Mouse (Mus musculus): Measurements from ENCODE around the gene Gm13276. TPM values are rescaled to one million over a fixed set of nuclear protein-coding genes. Genes with fewer than 3 reads are reported as not detected.
"Not testable (repeated sequence)": the region's sequence is repeated elsewhere in the genome, so short reads cannot be mapped to it uniquely, and the experiment has no call there.

The Gm13276 gene
- polyA plus RNA-seq, 1 experiment from 2014 or later = not detected

GRCm38 (mm10) chr4:88760431-88760830 lies 25.1 kb upstream of the Gm13276 start:
- not testable (repeated sequence) for H3K9me3 ChIP-seq; H3K27me3 ChIP-seq (ENCODE audit: poor library complexity, severe bottlenecking); H3K36me3 ChIP-seq (replicated peaks)
- Histone ChIP-seq H3K4me3 (peak overlapping the region; percentile 44), H3K4me1 (peaks cover 10% of the 10 kb centered on the region), H3K27ac (peak overlapping the region; percentile 66; the same call in 1 of the 2 replicates)
- WGBS = under 1% methylated on average over 27 of the region's 28 CpGs
- DNase-seq (ENCODE audit: extremely low spot score, low spot score) = peak; percentile 64

- WGBS = 75% methylated on average over 6 of the region's 8 CpGs
- not testable (repeated sequence) for H3K36me3 ChIP-seq (replicated peaks); H3K4me1 ChIP-seq; H3K4me3 ChIP-seq; DNase-seq (ENCODE audit: extremely low spot score, low spot score); H3K27ac ChIP-seq; H3K27me3 ChIP-seq (ENCODE audit: poor library complexity, severe bottlenecking); H3K9me3 ChIP-seq
These were observed 23.7 kb upstream of the Gm13276 start for GRCm38 (mm10) chr4:88761776-88762175.

GRCm38 (mm10) chr4:88762341-88762740 lies 23.2 kb upstream of the Gm13276 start:
- 54% methylated on average over 9 of the region's 9 CpGs for WGBS

GRCm38 (mm10) chr4:88763384-88764018 lies 22.0 kb upstream of the Gm13276 start:
- peak overlapping the region; percentile 45 for H3K4me3 ChIP-seq
- not testable (repeated sequence) for H3K4me1 ChIP-seq; H3K9me3 ChIP-seq; H3K27ac ChIP-seq; H3K27me3 ChIP-seq (ENCODE audit: poor library complexity, severe bottlenecking); H3K36me3 ChIP-seq (replicated peaks)
- WGBS = 2% methylated on average over 40 of the region's 42 CpGs
- peak; percentile 63 for DNase-seq (ENCODE audit: extremely low spot score, low spot score)

More at GRCm38 (mm10) chr4:88762341-88762740, 23.2 kb upstream of the Gm13276 start:
- not testable (repeated sequence) for H3K27me3 ChIP-seq (ENCODE audit: poor library complexity, severe bottlenecking); H3K27ac ChIP-seq; H3K4me1 ChIP-seq; H3K4me3 ChIP-seq; DNase-seq (ENCODE audit: extremely low spot score, low spot score); H3K36me3 ChIP-seq (replicated peaks); H3K9me3 ChIP-seq

- H3K27me3 ChIP-seq (ENCODE audit: poor library complexity, severe bottlenecking); H3K36me3 ChIP-seq (replicated peaks); H3K27ac ChIP-seq; H3K9me3 ChIP-seq; DNase-seq (ENCODE audit: extremely low spot score, low spot score); H3K4me3 ChIP-seq; H3K4me1 ChIP-seq: not testable (repeated sequence)
- no CpG with 5 or more reads among the region's 32 CpGs for WGBS
These were observed 12.0 kb upstream of the Gm13276 start, which contains the start of gene Gm13290 for GRCm38 (mm10) chr4:88773534-88773933. TSS of gene Gm13290 (plus strand) at chr4:88773834.

GRCm38 (mm10) chr4:88776622-88777021 lies 8.9 kb upstream of the Gm13276 start, which contains the start of gene Gm13289:
TSS of gene Gm13289 (plus strand) at chr4:88776922.
- H3K36me3 ChIP-seq (replicated peaks) = not testable (repeated sequence)

GRCm38 (mm10) chr4:88779550-88779949 lies 6.0 kb upstream of the Gm13276 start, which contains the start of gene Gm13272:
TSS of gene Gm13272 (plus strand) at chr4:88779850.
- WGBS = no CpG with 5 or more reads among the region's 29 CpGs
- not testable (repeated sequence) for H3K27me3 ChIP-seq (ENCODE audit: poor library complexity, severe bottlenecking); H3K36me3 ChIP-seq (replicated peaks); H3K4me1 ChIP-seq; H3K4me3 ChIP-seq; H3K27ac ChIP-seq; DNase-seq (ENCODE audit: extremely low spot score, low spot score); H3K9me3 ChIP-seq

More at GRCm38 (mm10) chr4:88776622-88777021, 8.9 kb upstream of the Gm13276 start, which contains the start of gene Gm13289:
- DNase-seq (ENCODE audit: extremely low spot score, low spot score); H3K27me3 ChIP-seq (ENCODE audit: poor library complexity, severe bottlenecking); H3K9me3 ChIP-seq; H3K4me3 ChIP-seq; H3K27ac ChIP-seq; H3K4me1 ChIP-seq: not testable (repeated sequence)
- no CpG with 5 or more reads among the region's 29 CpGs for WGBS

GRCm38 (mm10) chr4:88780320-88780719 lies 5.2 kb upstream of the Gm13276 start:
- H3K27ac ChIP-seq; H3K4me3 ChIP-seq; H3K9me3 ChIP-seq; H3K27me3 ChIP-seq (ENCODE audit: poor library complexity, severe bottlenecking); H3K4me1 ChIP-seq; DNase-seq (ENCODE audit: extremely low spot score, low spot score); H3K36me3 ChIP-seq (replicated peaks): not testable (repeated sequence)
- WGBS = 43% methylated on average over 16 of the region's 18 CpGs

GRCm38 (mm10) chr4:88781831-88782230 lies 3.7 kb upstream of the Gm13276 start, which contains the start of gene Ifnz:
TSS of gene Ifnz (plus strand) at chr4:88782131.
- not testable (repeated sequence) for H3K9me3 ChIP-seq; H3K4me1 ChIP-seq; H3K27me3 ChIP-seq (ENCODE audit: poor library complexity, severe bottlenecking); H3K27ac ChIP-seq; DNase-seq (ENCODE audit: extremely low spot score, low spot score); H3K36me3 ChIP-seq (replicated peaks)
- 17% methylated on average over 5 of the region's 7 CpGs for WGBS
- peak within 1 kb of the TSS; percentile 33; the same call in 1 of the 2 replicates for H3K4me3 ChIP-seq

- H3K36me3 ChIP-seq (replicated peaks); DNase-seq (ENCODE audit: extremely low spot score, low spot score); H3K4me1 ChIP-seq; H3K27me3 ChIP-seq (ENCODE audit: poor library complexity, severe bottlenecking); H3K27ac ChIP-seq; H3K9me3 ChIP-seq: not testable (repeated sequence)
- WGBS = 0% methylated on average over 4 of the region's 31 CpGs
- H3K4me3 ChIP-seq = peak overlapping the region; percentile 33; the same call in 1 of the 2 replicates
These were observed 3.2 kb upstream of the Gm13276 start for GRCm38 (mm10) chr4:88782335-88782734.

GRCm38 (mm10) chr4:88788402-88788801 lies 2.9 kb downstream of the Gm13276 start, which contains the start of gene Gm13277:
TSS of gene Gm13277 (plus strand) at chr4:88788632.
- not testable (repeated sequence) for H3K27me3 ChIP-seq (ENCODE audit: poor library complexity, severe bottlenecking); DNase-seq (ENCODE audit: extremely low spot score, low spot score); H3K4me3 ChIP-seq; H3K27ac ChIP-seq; H3K9me3 ChIP-seq; H3K4me1 ChIP-seq; H3K36me3 ChIP-seq (replicated peaks)
- 3% methylated on average over 4 of the region's 28 CpGs for WGBS

GRCm38 (mm10) chr4:88791250-88791649 lies 5.7 kb downstream of the Gm13276 start, which contains the start of gene Gm13278:
TSS of gene Gm13278 (plus strand) at chr4:88791550.
- H3K4me1 ChIP-seq; H3K9me3 ChIP-seq; H3K27me3 ChIP-seq (ENCODE audit: poor library complexity, severe bottlenecking); DNase-seq (ENCODE audit: extremely low spot score, low spot score); H3K27ac ChIP-seq; H3K4me3 ChIP-seq; H3K36me3 ChIP-seq (replicated peaks): not testable (repeated sequence)
- WGBS = no CpG with 5 or more reads among the region's 28 CpGs

- not testable (repeated sequence) for H3K36me3 ChIP-seq (replicated peaks); H3K4me1 ChIP-seq; H3K9me3 ChIP-seq; H3K27ac ChIP-seq; DNase-seq (ENCODE audit: extremely low spot score, low spot score); H3K4me3 ChIP-seq; H3K27me3 ChIP-seq (ENCODE audit: poor library complexity, severe bottlenecking)
- WGBS = 0% methylated on average over 17 of the region's 52 CpGs
These were observed 8.6 kb downstream of the Gm13276 start, which contains the start of gene Gm13275 for GRCm38 (mm10) chr4:88793936-88794675. TSS of gene Gm13275 (plus strand) at chr4:88794487.

Measured in forebrain, embryonic 10.5 days (tissue).